Mouse (Mus musculus) forebrain, embryonic 16.5 days (tissue): ENCODE measurements around the gene Gmds. TPM values are rescaled to one million over a fixed set of nuclear protein-coding genes. Genes with fewer than 3 reads are reported as not detected.

Experiments
- ATAC-seq: fragments of 200-750 bp; cut with Nextera tagmentation; 2 replicates; pipeline ENCODE4 v1.8.0; 2017; ENCODE audit warnings: mild to moderate bottlenecking, moderate library complexity
- H3K27ac ChIP-seq: fragments of 300-500 bp; sonication (generic); 2 replicates; pipeline ENCODE4 v1.5.1; 2014; ENCODE audit warnings: low read length, control low read depth
- H3K27me3 ChIP-seq: fragments of 300-500 bp; sonication (generic); replicated peaks from 2 replicates; pipeline ENCODE4 v1.6.1; 2014; ENCODE audit warnings: low read length; ENCODE audit not compliant: control insufficient read depth, insufficient read depth
- H3K36me3 ChIP-seq: fragments of 300-500 bp; sonication (generic); 2 replicates; pipeline ENCODE4 v1.6.1; 2014; ENCODE audit not compliant: control insufficient read depth, insufficient read depth
- H3K4me1 ChIP-seq: fragments of 300-500 bp; sonication (generic); replicated peaks from 2 replicates; pipeline ENCODE4 v1.6.1; 2014; ENCODE audit warnings: low read length; ENCODE audit not compliant: control insufficient read depth, insufficient read depth
- H3K4me2 ChIP-seq: fragments of 300-500 bp; sonication (generic); 2 replicates; pipeline ENCODE4 v1.6.1; 2014; ENCODE audit warnings: mild to moderate bottlenecking, low read length, control low read depth
- H3K4me3 ChIP-seq: fragments of 300-500 bp; sonication (generic); replicated peaks from 2 replicates; pipeline ENCODE4 v1.5.1; 2014; ENCODE audit warnings: mild to moderate bottlenecking, low read length, control low read depth
- H3K9ac ChIP-seq: fragments of 300-500 bp; sonication (generic); replicated peaks from 2 replicates; pipeline ENCODE4 v1.6.1; 2014; ENCODE audit warnings: low read depth, low read length, control low read depth
- H3K9me3 ChIP-seq: fragments of 300-500 bp; sonication (generic); 2 replicates; pipeline ENCODE4 v1.6.1; 2016; ENCODE audit warnings: low read length; ENCODE audit not compliant: control insufficient read depth
- WGBS: fragments of 180-500 bp; shearing (Covaris S2); extraction: QIAGEN DNeasy Blood & Tissue Kit; methylation state at CpG from one replicate; pipeline ENCODE4 v1.1.7; 2014; 5-methylcytosine and 5-hydroxymethylcytosine counted together
- polyA plus RNA-seq: library from polyadenylated mRNA; unstranded; fragments of >200 nt; fragmentation: Nextera tagmentation; extraction: Ambion mirVana; gene quantifications from 2 replicates; pipeline ENCODE4 v1.2.1, GENCODE M21; 2015

Gene Gmds
- polyA plus RNA-seq, 1 experiment from 2014 or later, result 35.8 TPM

- Histone ChIP-seq H3K4me3 (peak overlapping the region; percentile 97), H3K36me3 (no peaks in the 10 kb centered on the region), H3K27me3 (no peaks in the 10 kb centered on the region), H3K4me1 (peaks cover 10% of the 10 kb centered on the region), H3K9ac (peak overlapping the region; percentile 92), H3K27ac (peak overlapping the region; percentile 37; the same call in 1 of the 2 replicates), H3K9me3 (no peaks in the 10 kb centered on the region), H3K4me2 (peak overlapping the region; percentile 87)
- ATAC-seq, result peak; percentile 72
- WGBS, result 6% methylated on average over 22 of the region's 32 CpGs
Observed at GRCm38 (mm10) chr13:32337735-32338512, 616 bp downstream of the Gmds start.

GRCm38 (mm10) chr13:32318309-32318708 lies 20.2 kb downstream of the Gmds start:
- H3K27ac ChIP-seq, result no peak overlapping the region
- H3K36me3 ChIP-seq, result no peaks in the 10 kb centered on the region
- H3K9me3 ChIP-seq, result no peaks in the 10 kb centered on the region
- H3K4me2 ChIP-seq, result no peak overlapping the region
- no peaks in the 10 kb centered on the region for H3K27me3 ChIP-seq
- 82% methylated on average over 4 of the region's 4 CpGs for WGBS
- H3K4me3 ChIP-seq, result no peak overlapping the region
- H3K9ac ChIP-seq, result no peak overlapping the region
- no peaks in the 10 kb centered on the region for H3K4me1 ChIP-seq
- ATAC-seq, result no peak

GRCm38 (mm10) chr13:32317354-32317753 lies 21.2 kb downstream of the Gmds start:
- Histone ChIP-seq H3K27ac (no peak overlapping the region), H3K36me3 (no peaks in the 10 kb centered on the region), H3K27me3 (no peaks in the 10 kb centered on the region), H3K4me3 (no peak overlapping the region), H3K9me3 (no peaks in the 10 kb centered on the region), H3K9ac (no peak overlapping the region), H3K4me2 (no peak overlapping the region), H3K4me1 (no peaks in the 10 kb centered on the region)
- no peak for ATAC-seq
- WGBS, result 92% methylated on average over 3 of the region's 3 CpGs

- no peak overlapping the region for H3K27ac ChIP-seq
- no peak overlapping the region for H3K4me3 ChIP-seq
- H3K4me2 ChIP-seq, result no peak overlapping the region
- no peaks in the 10 kb centered on the region for H3K27me3 ChIP-seq
- H3K9me3 ChIP-seq, result no peaks in the 10 kb centered on the region
- no peak overlapping the region for H3K9ac ChIP-seq
- ATAC-seq, result 0 out of 2 replicates have a peak, but pooled peaks have one; percentile 26
- H3K4me1 ChIP-seq, result no peaks in the 10 kb centered on the region
- H3K36me3 ChIP-seq, result no peaks in the 10 kb centered on the region
- WGBS, result 78% methylated on average over 3 of the region's 3 CpGs
Observed at GRCm38 (mm10) chr13:32312663-32313062, 25.9 kb downstream of the Gmds start.

- ATAC-seq, result no peak
- Histone ChIP-seq H3K4me3 (no peak overlapping the region), H3K4me1 (no peaks in the 10 kb centered on the region), H3K27me3 (no peaks in the 10 kb centered on the region), H3K9me3 (no peaks in the 10 kb centered on the region), H3K4me2 (no peak overlapping the region), H3K9ac (no peak overlapping the region), H3K27ac (no peak overlapping the region), H3K36me3 (no peaks in the 10 kb centered on the region)
- 90% methylated on average over 2 of the region's 2 CpGs for WGBS
Observed at GRCm38 (mm10) chr13:32311476-32311875, 27.1 kb downstream of the Gmds start.

- Histone ChIP-seq H3K36me3 (no peaks in the 10 kb centered on the region), H3K9me3 (no peaks in the 10 kb centered on the region), H3K27ac (no peak overlapping the region), H3K4me3 (no peak overlapping the region), H3K9ac (no peak overlapping the region), H3K27me3 (no peaks in the 10 kb centered on the region), H3K4me2 (no peak overlapping the region), H3K4me1 (no peaks in the 10 kb centered on the region)
- ATAC-seq, result no peak
- WGBS, result 4% methylated on average over 1 of the region's 1 CpGs
Observed at GRCm38 (mm10) chr13:32298456-32298855, 40.1 kb downstream of the Gmds start.

- H3K36me3 ChIP-seq, result no peaks in the 10 kb centered on the region
- no peaks in the 10 kb centered on the region for H3K4me1 ChIP-seq
- WGBS, result 49% methylated on average over 5 of the region's 5 CpGs
- H3K27ac ChIP-seq, result no peak overlapping the region
- peak; percentile 78 for ATAC-seq
- H3K27me3 ChIP-seq, result no peaks in the 10 kb centered on the region
- H3K9me3 ChIP-seq, result no peaks in the 10 kb centered on the region
- no peak overlapping the region for H3K9ac ChIP-seq
- H3K4me2 ChIP-seq, result no peak overlapping the region
- no peak overlapping the region for H3K4me3 ChIP-seq
Observed at GRCm38 (mm10) chr13:32297398-32297797, 41.1 kb downstream of the Gmds start.

GRCm38 (mm10) chr13:32294416-32295195 lies 43.9 kb downstream of the Gmds start:
- no peak for ATAC-seq
- Histone ChIP-seq H3K36me3 (no peaks in the 10 kb centered on the region), H3K4me3 (no peak overlapping the region), H3K9me3 (no peaks in the 10 kb centered on the region), H3K27me3 (no peaks in the 10 kb centered on the region), H3K4me2 (no peak overlapping the region), H3K4me1 (no peaks in the 10 kb centered on the region), H3K9ac (no peak overlapping the region), H3K27ac (no peak overlapping the region)
- 59% methylated on average over 3 of the region's 3 CpGs for WGBS

- Histone ChIP-seq H3K27me3 (no peaks in the 10 kb centered on the region), H3K9me3 (no peaks in the 10 kb centered on the region)
- 92% methylated on average over 2 of the region's 2 CpGs for WGBS
Observed at GRCm38 (mm10) chr13:32272937-32273496, 65.5 kb downstream of the Gmds start.

More at GRCm38 (mm10) chr13:32272937-32273496, 65.5 kb downstream of the Gmds start:
- Histone ChIP-seq H3K4me2 (no peak overlapping the region), H3K4me1 (no peaks in the 10 kb centered on the region), H3K4me3 (no peak overlapping the region), H3K27ac (no peak overlapping the region), H3K36me3 (no peaks in the 10 kb centered on the region), H3K9ac (no peak overlapping the region)
- no peak for ATAC-seq
